Mouse (Mus musculus) neural tube, embryonic 12.5 days (tissue): Measurements from ENCODE around the gene Rsc1a1. TPM values are rescaled to one million over a fixed set of nuclear protein-coding genes. Genes with fewer than 3 reads are reported as not detected.
A peak's percentile ranks its signal among the peaks of the same experiment; 100 is the strongest.

Experiments
- ATAC-seq: fragments of 200-750 bp; cut with Nextera tagmentation; 2 replicates; pipeline ENCODE4 v1.8.0; 2017; ENCODE audit warnings: low read depth, mild to moderate bottlenecking, moderate TSS enrichment, moderate library complexity; ENCODE audit not compliant: low FRiP score
- H3K27ac ChIP-seq: fragments of 300-500 bp; sonication (generic); 2 replicates; pipeline ENCODE4 v1.5.1; 2016
- H3K27me3 ChIP-seq: fragments of 300-500 bp; sonication (generic); replicated peaks from 2 replicates; pipeline ENCODE4 v1.6.1; 2016; ENCODE audit warnings: mild to moderate bottlenecking
- H3K36me3 ChIP-seq: fragments of 300-500 bp; sonication (generic); 2 replicates; pipeline ENCODE4 v1.6.1; 2016; ENCODE audit warnings: mild to moderate bottlenecking
- H3K4me1 ChIP-seq: fragments of 300-500 bp; sonication (generic); 2 replicates; pipeline ENCODE4 v1.6.1; 2016
- H3K4me2 ChIP-seq: fragments of 300-500 bp; sonication (generic); replicated peaks from 2 replicates; pipeline ENCODE4 v1.6.1; 2016; ENCODE audit warnings: mild to moderate bottlenecking
- H3K4me3 ChIP-seq: fragments of 300-500 bp; sonication (generic); 2 replicates; pipeline ENCODE4 v1.5.1; 2016
- H3K9ac ChIP-seq: fragments of 300-500 bp; sonication (generic); 2 replicates; pipeline ENCODE4 v1.6.1; 2016; ENCODE audit warnings: mild to moderate bottlenecking
- H3K9me3 ChIP-seq: fragments of 300-500 bp; sonication (generic); 2 replicates; pipeline ENCODE4 v1.6.1; 2016; ENCODE audit warnings: mild to moderate bottlenecking
- WGBS: fragments of 180-500 bp; shearing (Covaris S2); methylation state at CpG from one replicate; pipeline ENCODE4 v1.1.7; 2016; 5-methylcytosine and 5-hydroxymethylcytosine counted together
- polyA plus RNA-seq: library from polyadenylated mRNA; unstranded; fragments of >200 nt; fragmentation: Nextera tagmentation; extraction: Ambion mirVana; gene quantifications from 2 replicates; pipeline ENCODE4 v1.2.1, GENCODE M21; 2016

The Rsc1a1 gene
- polyA plus RNA-seq, 1 experiment from 2014 or later = not detected

DNA sequence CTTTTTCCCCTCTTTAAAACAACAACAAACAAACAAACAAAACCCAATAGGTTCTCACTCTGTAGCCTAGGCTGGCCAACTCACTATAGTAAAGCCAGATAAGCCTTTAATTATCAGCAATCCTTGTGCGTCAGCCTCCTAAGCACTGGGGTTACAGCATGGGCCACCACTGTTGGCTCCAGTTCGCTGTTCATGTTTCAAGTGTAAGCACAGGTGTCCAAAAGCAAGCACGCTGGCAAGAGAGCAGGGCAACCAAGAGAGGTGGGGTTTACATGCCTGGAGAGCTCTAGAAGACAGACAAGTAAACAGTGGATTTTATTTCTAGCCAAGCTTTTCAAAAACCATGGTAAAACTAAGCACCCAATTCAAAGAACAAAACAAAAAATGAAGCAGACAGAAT, 694 bp upstream of the Rsc1a1 start:
- 93% methylated on average over 3 of the region's 3 CpGs for WGBS
- no peak for ATAC-seq

DNA sequence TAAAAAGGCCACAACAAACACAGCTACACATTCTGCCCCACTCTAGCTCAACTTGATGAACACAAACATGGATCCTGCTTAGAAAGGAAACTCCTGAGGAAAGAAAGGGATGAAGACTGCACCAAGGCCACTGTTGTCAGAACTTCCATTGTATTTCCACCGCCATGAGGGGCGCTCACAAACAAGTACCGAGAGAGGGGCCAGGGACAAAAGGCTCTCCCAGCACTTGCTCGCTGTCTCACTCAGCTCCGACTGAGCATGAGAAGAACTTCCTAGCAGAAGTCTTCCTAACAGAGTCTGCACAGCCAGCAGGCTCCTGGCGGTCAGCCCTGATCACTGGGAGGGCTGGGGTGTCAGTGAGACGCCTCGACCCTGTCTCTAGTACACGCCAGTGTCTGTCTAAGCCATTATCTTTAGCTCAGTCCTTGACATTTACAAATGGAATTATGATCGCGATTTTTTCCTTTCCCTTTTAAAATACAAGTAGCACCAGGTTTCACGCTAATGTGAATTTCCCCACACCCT, 2.6 kb downstream of the Rsc1a1 start:
- ATAC-seq = no peak
- 67% methylated on average over 12 of the region's 12 CpGs for WGBS
- H3K9ac ChIP-seq = no peak overlapping the region
- H3K36me3 ChIP-seq = peaks cover 48% of the 10 kb centered on the region
- H3K4me2 ChIP-seq = no peak overlapping the region
- H3K27ac ChIP-seq = no peak overlapping the region
- H3K27me3 ChIP-seq = no peaks in the 10 kb centered on the region
- no peaks in the 10 kb centered on the region for H3K4me1 ChIP-seq
- no peaks in the 10 kb centered on the region for H3K9me3 ChIP-seq
- H3K4me3 ChIP-seq = no peak overlapping the region

More for the DNA sequence above, 694 bp upstream of the Rsc1a1 start:
- no peaks in the 10 kb centered on the region for H3K4me1 ChIP-seq
- H3K4me3 ChIP-seq = no peak overlapping the region
- H3K4me2 ChIP-seq = no peak overlapping the region
- H3K27me3 ChIP-seq = no peaks in the 10 kb centered on the region
- no peaks in the 10 kb centered on the region for H3K9me3 ChIP-seq
- H3K36me3 ChIP-seq = peaks cover 65% of the 10 kb centered on the region
- no peak overlapping the region for H3K27ac ChIP-seq
- no peak overlapping the region for H3K9ac ChIP-seq

- Histone ChIP-seq H3K36me3 (peaks cover 43% of the 10 kb centered on the region), H3K27me3 (no peaks in the 10 kb centered on the region), H3K9me3 (no peaks in the 10 kb centered on the region), H3K4me1 (no peaks in the 10 kb centered on the region), H3K4me2 (no peak overlapping the region), H3K4me3 (no peak overlapping the region), H3K27ac (no peak overlapping the region), H3K9ac (no peak overlapping the region)
- WGBS = 62% methylated on average over 7 of the region's 7 CpGs
- no peak for ATAC-seq
Observed at GRCm38 (mm10) chr4:141681767-141682166, 3.6 kb downstream of the Rsc1a1 start.

GRCm38 (mm10) chr4:141680892-141681291, 4.5 kb downstream of the Rsc1a1 start:
- Histone ChIP-seq H3K4me2 (no peak overlapping the region), H3K27me3 (no peaks in the 10 kb centered on the region), H3K4me3 (no peak overlapping the region), H3K9ac (no peak overlapping the region), H3K36me3 (peaks cover 34% of the 10 kb centered on the region), H3K4me1 (no peaks in the 10 kb centered on the region), H3K27ac (no peak overlapping the region), H3K9me3 (no peaks in the 10 kb centered on the region)
- ATAC-seq = no peak
- WGBS = 78% methylated on average over 12 of the region's 12 CpGs

DNA sequence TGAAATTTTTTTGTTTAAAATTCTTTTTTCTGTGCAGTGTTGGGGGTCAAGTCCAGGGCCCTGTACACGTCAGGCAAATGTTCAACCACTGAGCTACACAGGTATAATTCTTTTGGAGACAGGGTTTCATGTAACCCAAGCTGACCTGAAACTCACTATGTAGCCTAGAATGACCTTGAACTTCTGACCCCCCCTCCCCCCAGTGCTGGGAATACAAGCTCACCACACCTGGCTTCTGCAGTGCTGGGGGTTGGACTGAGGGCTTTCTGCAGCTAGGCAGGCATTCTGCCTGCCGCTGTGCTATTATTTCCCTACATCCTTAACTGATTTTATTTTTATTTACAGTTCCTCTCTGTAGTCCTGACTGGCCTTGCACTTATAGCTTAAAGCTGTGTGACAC, 6.4 kb downstream of the Rsc1a1 start:
- H3K27ac ChIP-seq = no peak overlapping the region
- H3K27me3 ChIP-seq = no peaks in the 10 kb centered on the region
- H3K9me3 ChIP-seq = no peaks in the 10 kb centered on the region
- H3K9ac ChIP-seq = no peak overlapping the region
- no peak for ATAC-seq
- H3K4me3 ChIP-seq = no peak overlapping the region
- H3K4me2 ChIP-seq = no peak overlapping the region
- 93% methylated on average over 2 of the region's 2 CpGs for WGBS
- H3K36me3 ChIP-seq = peaks cover 17% of the 10 kb centered on the region
- H3K4me1 ChIP-seq = no peaks in the 10 kb centered on the region

- no peak for ATAC-seq
- Histone ChIP-seq H3K9ac (no peak overlapping the region), H3K27me3 (no peaks in the 10 kb centered on the region), H3K36me3 (no peaks in the 10 kb centered on the region), H3K9me3 (no peaks in the 10 kb centered on the region), H3K27ac (no peak overlapping the region), H3K4me1 (no peaks in the 10 kb centered on the region), H3K4me3 (no peak overlapping the region), H3K4me2 (no peak overlapping the region)
- 89% methylated on average over 5 of the region's 5 CpGs for WGBS
Observed at GRCm38 (mm10) chr4:141676462-141676979, 8.9 kb downstream of the Rsc1a1 start.

- no peaks in the 10 kb centered on the region for H3K27me3 ChIP-seq
- H3K4me1 ChIP-seq = no peaks in the 10 kb centered on the region
- no peak overlapping the region for H3K27ac ChIP-seq
- H3K36me3 ChIP-seq = no peaks in the 10 kb centered on the region
- no peak overlapping the region for H3K4me3 ChIP-seq
- H3K9ac ChIP-seq = no peak overlapping the region
- WGBS = 80% methylated on average over 13 of the region's 13 CpGs
- H3K9me3 ChIP-seq = no peaks in the 10 kb centered on the region
- no peak for ATAC-seq
- H3K4me2 ChIP-seq = no peak overlapping the region
Observed at GRCm38 (mm10) chr4:141672325-141672724, 13.1 kb downstream of the Rsc1a1 start.

GRCm38 (mm10) chr4:141671389-141671788, 14.0 kb downstream of the Rsc1a1 start:
- no peaks in the 10 kb centered on the region for H3K9me3 ChIP-seq
- ATAC-seq = no peak
- H3K27me3 ChIP-seq = no peaks in the 10 kb centered on the region
- no peaks in the 10 kb centered on the region for H3K36me3 ChIP-seq
- no peak overlapping the region for H3K9ac ChIP-seq
- no peak overlapping the region for H3K4me3 ChIP-seq
- 85% methylated on average over 4 of the region's 4 CpGs for WGBS
- no peak overlapping the region for H3K27ac ChIP-seq
- no peaks in the 10 kb centered on the region for H3K4me1 ChIP-seq
- H3K4me2 ChIP-seq = no peak overlapping the region

DNA sequence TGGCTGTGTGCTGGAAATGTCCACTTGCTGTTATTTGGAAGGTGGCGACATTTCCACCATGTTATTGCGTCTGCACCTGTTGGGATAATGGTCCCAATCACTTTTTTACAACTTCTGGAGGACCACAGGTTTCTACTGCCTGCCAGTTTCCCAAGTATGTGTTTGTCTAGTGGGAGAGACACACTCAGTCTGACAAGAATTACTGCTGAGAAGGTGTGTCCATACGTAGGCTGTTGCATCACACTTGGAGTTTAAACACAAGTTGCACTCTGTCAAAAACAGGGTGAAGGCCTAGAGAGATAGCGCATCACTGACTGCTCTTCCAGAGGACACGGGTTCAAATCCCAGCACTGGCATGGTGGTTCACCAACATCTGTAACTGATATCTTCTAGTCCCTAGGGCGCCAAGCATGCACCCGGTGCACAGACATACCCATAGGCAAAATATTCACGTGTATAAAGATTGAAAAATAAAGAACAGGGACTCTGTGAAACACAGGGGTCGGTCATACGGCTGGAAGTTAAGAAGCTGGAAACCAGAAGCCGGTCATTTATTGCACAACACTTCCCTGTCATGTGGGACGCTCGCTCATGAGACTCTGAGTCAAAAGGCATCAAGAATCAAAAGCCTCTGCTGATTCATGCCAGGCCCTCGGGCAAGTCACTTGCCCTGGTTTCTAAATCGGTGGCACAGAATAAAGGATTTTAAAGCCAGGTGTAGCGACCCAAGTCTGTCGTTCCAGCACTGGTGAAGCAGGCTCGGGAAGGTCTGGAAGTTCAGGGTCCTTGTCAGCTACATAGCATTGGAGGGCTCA, 15.3 kb downstream of the Rsc1a1 start:
- no peak overlapping the region for H3K27ac ChIP-seq
- no peaks in the 10 kb centered on the region for H3K9me3 ChIP-seq
- H3K9ac ChIP-seq = no peak overlapping the region
- no peak overlapping the region for H3K4me2 ChIP-seq
- no peaks in the 10 kb centered on the region for H3K4me1 ChIP-seq
- no peak overlapping the region for H3K4me3 ChIP-seq
- ATAC-seq = no peak
- WGBS = 85% methylated on average over 18 of the region's 18 CpGs
- H3K36me3 ChIP-seq = no peaks in the 10 kb centered on the region
- H3K27me3 ChIP-seq = no peaks in the 10 kb centered on the region

GRCm38 (mm10) chr4:141664799-141665198, 20.6 kb downstream of the Rsc1a1 start, which contains the start of gene Plekhm2:
Gene Plekhm2, minus strand, starts transcription at chr4:141664899.
- H3K36me3 ChIP-seq = peaks cover 12% of the 10 kb centered on the region; the same call in 1 of the 2 replicates
- H3K9me3 ChIP-seq = no peaks in the 10 kb centered on the region
- H3K9ac ChIP-seq = peak within 1 kb of the TSS; percentile 86
- no peak within 1 kb of the TSS for H3K27ac ChIP-seq
- WGBS = 82% methylated on average over 8 of the region's 8 CpGs
- H3K4me1 ChIP-seq = peaks cover 16% of the 10 kb centered on the region
- peak within 1 kb of the TSS; percentile 89 for H3K4me2 ChIP-seq
- no peaks in the 10 kb centered on the region for H3K27me3 ChIP-seq
- H3K4me3 ChIP-seq = peak within 1 kb of the TSS; percentile 75
- no peak for ATAC-seq

DNA sequence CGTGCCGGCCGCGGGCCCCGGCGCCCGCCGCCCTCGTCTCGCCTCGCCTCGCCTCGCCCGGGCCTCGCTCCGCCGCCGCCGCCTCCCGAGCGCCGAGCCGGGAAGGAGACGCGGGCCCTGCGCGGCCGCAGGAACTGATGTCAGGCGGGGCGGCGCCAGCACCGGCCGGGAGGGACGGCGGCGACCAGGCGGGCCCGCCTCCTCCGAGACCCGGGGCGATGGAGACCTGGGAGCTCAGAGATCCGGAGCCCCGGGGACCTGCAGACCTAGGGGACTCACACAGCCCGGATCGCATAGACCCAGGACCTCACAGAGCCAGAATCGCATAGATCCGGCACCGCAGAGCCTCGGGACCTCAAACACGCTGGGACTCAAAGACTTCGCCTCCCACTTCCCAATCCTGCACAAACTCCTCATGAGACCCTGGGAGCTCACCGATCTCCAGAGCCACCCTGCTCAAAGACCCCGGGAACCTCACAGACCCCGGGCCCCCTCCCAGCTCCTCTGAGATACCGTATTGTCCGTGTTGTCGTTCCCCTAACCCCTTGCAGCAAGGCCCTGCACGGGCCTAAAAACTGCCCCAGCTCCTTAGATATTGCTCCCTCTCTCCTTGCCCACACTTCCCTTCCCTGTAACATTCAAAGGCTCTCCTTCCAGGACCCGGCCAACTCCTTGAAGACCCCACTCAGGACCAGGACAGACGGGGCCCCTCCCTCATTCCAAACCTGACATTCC, 21.2 kb downstream of the Rsc1a1 start:
- H3K4me2 ChIP-seq = peak overlapping the region; percentile 89
- peak overlapping the region; percentile 75 for H3K4me3 ChIP-seq
- H3K9me3 ChIP-seq = no peaks in the 10 kb centered on the region
- ATAC-seq = peak; percentile 69
- no peaks in the 10 kb centered on the region for H3K27me3 ChIP-seq
- peak overlapping the region; percentile 86 for H3K9ac ChIP-seq
- H3K27ac ChIP-seq = no peak overlapping the region
- peaks cover 16% of the 10 kb centered on the region for H3K4me1 ChIP-seq
- WGBS = 1% methylated on average over 41 of the region's 60 CpGs
- peaks cover 15% of the 10 kb centered on the region for H3K36me3 ChIP-seq
